Mouse (Mus musculus) G1E-ER4 (cell line): ENCODE data around the gene Chrnb2. TPM values are rescaled to one million over a fixed set of nuclear protein-coding genes. Genes with fewer than 3 reads are reported as not detected.

Source experiments
- GATA1 ChIP-seq: IDR thresholded peaks from one replicate; pipeline ENCODE4 v1.8.0; 2012; ENCODE audit warnings: low read length, inconsistent platforms
- polyA plus RNA-seq: library from polyadenylated mRNA; stranded (reverse); fragments of >175 nt; gene quantifications from 2 replicates; pipeline ENCODE4 v1.2.3, GENCODE M21; 2012

Chrnb2 gene
- polyA plus RNA-seq, 1 experiment: 0.18 TPM

GRCm38 (mm10) chr3:89788680-89789352 lies 24.4 kb upstream of the Chrnb2 start:
- TF ChIP-seq GATA1: no peak

GRCm38 (mm10) chr3:89786275-89786674 lies 21.8 kb upstream of the Chrnb2 start:
- TF ChIP-seq GATA1: no peak

GRCm38 (mm10) chr3:89784991-89785753 lies 20.7 kb upstream of the Chrnb2 start:
- TF ChIP-seq GATA1: no peak

GRCm38 (mm10) chr3:89781640-89782039 lies 17.2 kb upstream of the Chrnb2 start:
- no peak for TF ChIP-seq GATA1

- no peak for TF ChIP-seq GATA1
These were observed 15.7 kb upstream of the Chrnb2 start for GRCm38 (mm10) chr3:89780102-89780501.

GRCm38 (mm10) chr3:89776001-89776400 lies 11.6 kb upstream of the Chrnb2 start:
- no peak for TF ChIP-seq GATA1

- no peak for TF ChIP-seq GATA1
These were observed 10.0 kb upstream of the Chrnb2 start for GRCm38 (mm10) chr3:89774236-89774960.

- TF ChIP-seq GATA1: no peak
These were observed 9.3 kb upstream of the Chrnb2 start for GRCm38 (mm10) chr3:89773740-89774211.

GRCm38 (mm10) chr3:89772968-89773709 lies 8.7 kb upstream of the Chrnb2 start, which contains the start of gene Ube2q1:
Ube2q1 (plus strand) TSS chr3:89773616.
- no peak for TF ChIP-seq GATA1

- no peak for TF ChIP-seq GATA1
These were observed 8.1 kb upstream of the Chrnb2 start for GRCm38 (mm10) chr3:89772588-89772967.

GRCm38 (mm10) chr3:89770425-89771002 lies 6.1 kb upstream of the Chrnb2 start:
- TF ChIP-seq GATA1: no peak

- no peak for TF ChIP-seq GATA1
These were observed 5.2 kb upstream of the Chrnb2 start for GRCm38 (mm10) chr3:89769584-89769983.

GRCm38 (mm10) chr3:89759786-89760185 lies 4.6 kb downstream of the Chrnb2 start:
- TF ChIP-seq GATA1: no peak

- no peak for TF ChIP-seq GATA1
These were observed 6.6 kb downstream of the Chrnb2 start for GRCm38 (mm10) chr3:89757851-89758250.

- TF ChIP-seq GATA1: no peak
These were observed 9.1 kb downstream of the Chrnb2 start for GRCm38 (mm10) chr3:89755283-89755682.
